Mouse (Mus musculus) thymus, adult 2 months (tissue): ENCODE measurements around the gene Gm37240. TPM values are rescaled to one million over a fixed set of nuclear protein-coding genes. Genes with fewer than 3 reads are reported as not detected.

Source experiments
- DNase-seq: peaks from one replicate; pipeline ENCODE4 v3.0.0; 2021
- H3K27ac ChIP-seq: fragments of 200-500 bp; 2 replicates; pipeline ENCODE4 v1.5.1; 2012; ENCODE audit warnings: low read length, control low read depth; ENCODE audit not compliant: control insufficient read depth, insufficient read depth
- H3K27me3 ChIP-seq: fragments of 200-500 bp; 2 replicates; pipeline ENCODE4 v1.6.1; 2012; ENCODE audit warnings: mild to moderate bottlenecking, low read length, moderate library complexity, mixed read lengths; ENCODE audit not compliant: control insufficient read depth, insufficient read depth
- H3K36me3 ChIP-seq: fragments of 200-500 bp; 2 replicates; pipeline ENCODE4 v1.6.1; 2012; ENCODE audit warnings: mild to moderate bottlenecking, low read length, moderate library complexity; ENCODE audit not compliant: control insufficient read depth, insufficient read depth
- H3K4me1 ChIP-seq: fragments of 200-500 bp; replicated peaks from 2 replicates; pipeline ENCODE4 v1.6.1; 2012; ENCODE audit warnings: low read length; ENCODE audit not compliant: control insufficient read depth, insufficient read depth
- H3K4me3 ChIP-seq: fragments of 200-500 bp; 2 replicates; pipeline ENCODE4 v1.5.1; 2012; ENCODE audit warnings: mild to moderate bottlenecking, low read length, control low read depth, moderate library complexity; ENCODE audit not compliant: control insufficient read depth, insufficient read depth
- CTCF ChIP-seq: fragments of 200-500 bp; IDR thresholded peaks from 2 replicates; pipeline ENCODE4 v1.5.1; 2012; ENCODE audit warnings: mild to moderate bottlenecking, control low read depth, low read length, moderate library complexity, borderline replicate concordance; ENCODE audit not compliant: control insufficient read depth, poor library complexity, insufficient read depth; ENCODE audit errors: extremely low read depth
- POLR2A ChIP-seq: fragments of 200-500 bp; IDR thresholded peaks from 2 replicates; pipeline ENCODE4 v1.6.1; 2012; ENCODE audit warnings: mild to moderate bottlenecking, low read length, control low read depth, moderate library complexity; ENCODE audit not compliant: control insufficient read depth, poor library complexity, insufficient read depth; ENCODE audit errors: extremely low read depth
- WGBS: fragments of 180-500 bp; shearing (Covaris S2); methylation state at CpG from one replicate; pipeline ENCODE4 v1.1.7; 2018; 5-methylcytosine and 5-hydroxymethylcytosine counted together
- polyA plus RNA-seq: library from polyadenylated mRNA; depleted of rRNA; stranded (reverse); fragments of >200 nt; gene quantifications from 2 replicates; pipeline ENCODE4 v1.2.3, GENCODE M21; 2012

The Gm37240 gene
- polyA plus RNA-seq, 1 experiment: 7.0 TPM

GRCm38 (mm10) chr3:85571276-85571675 is 316.0 kb downstream of the Gm37240 start:
- peak; percentile 18 for DNase-seq
- 73% methylated on average over 2 of the region's 2 CpGs for WGBS

GRCm38 (mm10) chr3:85564603-85565002 is 322.7 kb downstream of the Gm37240 start:
- 89% methylated on average over 2 of the region's 2 CpGs for WGBS
- H3K4me1 ChIP-seq: no peaks in the 10 kb centered on the region
- no peak overlapping the region for H3K27ac ChIP-seq
- H3K27me3 ChIP-seq: no peaks in the 10 kb centered on the region
- H3K36me3 ChIP-seq: no peaks in the 10 kb centered on the region
- no peak for DNase-seq
- H3K4me3 ChIP-seq: no peak overlapping the region
- TF ChIP-seq POLR2A: no peak
- TF ChIP-seq CTCF: no peak

More at GRCm38 (mm10) chr3:85571276-85571675, 316.0 kb downstream of the Gm37240 start:
- Histone ChIP-seq H3K27me3 (no peaks in the 10 kb centered on the region), H3K4me3 (no peak overlapping the region), H3K36me3 (no peaks in the 10 kb centered on the region), H3K27ac (no peak overlapping the region), H3K4me1 (peaks cover 3% of the 10 kb centered on the region; the same call in 1 of the 2 replicates)
- TF ChIP-seq POLR2A (no peak), CTCF (no peak)

DNA sequence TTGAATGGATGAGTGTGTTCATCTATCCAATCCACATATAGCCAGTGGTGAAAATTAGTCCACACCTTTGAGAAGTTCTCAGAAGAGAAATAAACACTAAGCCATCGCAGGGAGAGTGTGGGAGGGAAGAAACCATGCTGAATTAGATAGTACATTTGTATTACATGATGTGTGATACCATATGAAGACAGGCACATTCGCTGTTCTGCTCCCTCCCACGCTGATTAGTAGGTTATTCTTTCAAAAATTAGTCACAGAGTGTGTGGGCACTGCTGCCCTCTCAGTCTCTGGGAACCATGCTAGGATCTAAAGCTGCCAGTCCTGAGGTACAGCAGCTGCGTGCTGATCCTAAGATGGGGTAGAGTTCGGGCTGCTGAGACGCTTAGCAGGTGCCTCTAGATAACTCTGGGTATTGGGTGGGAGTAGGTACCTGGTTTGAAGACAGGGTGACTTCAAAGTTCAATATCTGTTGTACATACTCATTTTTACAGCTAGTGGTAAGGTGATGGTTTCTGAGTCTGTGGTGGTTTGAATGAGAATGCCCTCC is 333.5 kb downstream of the Gm37240 start:
- H3K36me3 ChIP-seq: no peaks in the 10 kb centered on the region
- H3K27me3 ChIP-seq: no peaks in the 10 kb centered on the region
- H3K4me3 ChIP-seq: no peak overlapping the region
- H3K27ac ChIP-seq: no peak overlapping the region
- TF ChIP-seq CTCF: no peak
- 94% methylated on average over 6 of the region's 6 CpGs for WGBS
- no peaks in the 10 kb centered on the region for H3K4me1 ChIP-seq
- no peak for DNase-seq

- WGBS: 95% methylated on average over 2 of the region's 2 CpGs
- no peak overlapping the region for H3K27ac ChIP-seq
- no peaks in the 10 kb centered on the region for H3K27me3 ChIP-seq
- no peak for TF ChIP-seq POLR2A
- no peak for TF ChIP-seq CTCF
- H3K36me3 ChIP-seq: no peaks in the 10 kb centered on the region
- no peak for DNase-seq
- no peaks in the 10 kb centered on the region for H3K4me1 ChIP-seq
- H3K4me3 ChIP-seq: no peak overlapping the region
Observed at GRCm38 (mm10) chr3:85551352-85551751, 336.0 kb downstream of the Gm37240 start.

DNA sequence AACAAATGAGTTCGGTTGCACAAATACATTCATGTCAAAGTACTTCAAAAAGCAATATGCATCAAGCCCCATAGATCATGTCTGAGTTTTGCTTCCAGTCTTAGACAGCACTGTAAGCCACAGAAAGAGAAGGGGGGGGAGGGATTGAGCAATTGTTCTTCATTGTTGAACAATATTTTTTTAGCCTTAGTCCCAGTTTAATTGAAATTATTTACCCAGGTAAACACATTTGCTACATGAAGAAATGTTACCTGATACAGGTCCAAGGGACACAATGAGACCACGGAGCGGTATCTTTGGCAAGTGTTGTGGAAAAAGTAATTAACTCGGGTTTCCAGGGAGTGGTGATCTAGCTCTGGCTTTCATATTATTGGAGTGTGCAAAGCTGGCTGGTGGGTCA is 337.0 kb downstream of the Gm37240 start:
- H3K4me3 ChIP-seq: no peak overlapping the region
- no peaks in the 10 kb centered on the region for H3K36me3 ChIP-seq
- no peaks in the 10 kb centered on the region for H3K27me3 ChIP-seq
- no peak overlapping the region for H3K27ac ChIP-seq
- no peaks in the 10 kb centered on the region for H3K4me1 ChIP-seq
- DNase-seq: no peak
- TF ChIP-seq CTCF (no peak), POLR2A (no peak)
- 93% methylated on average over 4 of the region's 4 CpGs for WGBS

DNA sequence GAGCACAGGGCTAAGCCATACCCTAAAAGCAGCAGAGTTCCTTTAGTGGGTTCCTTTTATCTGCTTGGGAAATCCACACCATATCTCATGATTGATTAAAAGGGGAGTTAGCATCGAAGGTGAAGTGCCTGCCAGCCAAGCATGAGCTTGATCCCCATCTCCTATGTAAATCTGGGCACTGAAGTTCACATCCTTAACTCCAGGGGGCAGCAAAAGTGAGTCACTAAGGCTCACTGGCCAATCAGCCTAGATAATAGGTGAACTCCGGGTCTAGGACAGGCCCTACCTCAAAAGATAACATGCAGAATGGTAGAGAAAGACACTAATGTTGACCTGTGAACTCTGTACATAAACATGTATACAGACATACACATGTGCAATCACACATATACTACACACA is 343.7 kb downstream of the Gm37240 start:
- Histone ChIP-seq H3K4me1 (no peaks in the 10 kb centered on the region), H3K36me3 (no peaks in the 10 kb centered on the region), H3K27ac (no peak overlapping the region), H3K27me3 (no peaks in the 10 kb centered on the region), H3K4me3 (no peak overlapping the region)
- TF ChIP-seq POLR2A: no peak
- 75% methylated on average over 2 of the region's 2 CpGs for WGBS
- peak; percentile 3 for DNase-seq

DNA sequence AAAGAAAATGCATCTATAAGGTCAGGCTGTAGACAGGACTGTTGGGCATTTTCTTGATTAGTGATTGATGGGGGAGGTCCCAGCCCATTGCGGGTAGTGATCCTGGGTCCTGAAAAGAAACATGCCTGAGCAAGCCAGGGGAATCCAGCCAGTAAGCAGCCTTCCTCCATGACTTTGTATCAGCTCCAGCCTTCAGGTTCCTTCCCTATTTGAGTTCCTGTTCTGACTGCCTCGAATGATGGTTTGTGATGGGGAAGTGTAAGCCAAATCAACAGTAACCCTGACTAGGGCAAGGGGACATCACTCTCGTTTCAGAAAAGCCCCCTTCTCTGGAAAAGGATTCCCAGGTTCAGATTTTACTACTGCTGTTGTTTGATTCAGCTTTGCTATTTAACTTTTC is 344.6 kb downstream of the Gm37240 start:
- H3K4me3 ChIP-seq: no peak overlapping the region
- H3K27ac ChIP-seq: no peak overlapping the region
- H3K4me1 ChIP-seq: no peaks in the 10 kb centered on the region
- no peak for DNase-seq
- WGBS: 6% methylated on average over 3 of the region's 3 CpGs
- H3K27me3 ChIP-seq: no peaks in the 10 kb centered on the region
- no peaks in the 10 kb centered on the region for H3K36me3 ChIP-seq
- TF ChIP-seq CTCF (no peak), POLR2A (no peak)
